Mouse (Mus musculus) heart, postnatal 0 days (tissue): ENCODE data around the gene Poldip3.
A peak's percentile ranks its signal among the peaks of the same experiment; 100 is the strongest.

Source experiments
- CTCF ChIP-seq: IDR thresholded peaks from 2 replicates; pipeline ENCODE4 v1.5.1; 2016; ENCODE audit warnings: antibody characterized with exemption, control low read depth, low read depth
- EP300 ChIP-seq: IDR thresholded peaks from 2 replicates; pipeline ENCODE4 v1.6.1; 2016; ENCODE audit warnings: antibody characterized with exemption, low read depth

DNA sequence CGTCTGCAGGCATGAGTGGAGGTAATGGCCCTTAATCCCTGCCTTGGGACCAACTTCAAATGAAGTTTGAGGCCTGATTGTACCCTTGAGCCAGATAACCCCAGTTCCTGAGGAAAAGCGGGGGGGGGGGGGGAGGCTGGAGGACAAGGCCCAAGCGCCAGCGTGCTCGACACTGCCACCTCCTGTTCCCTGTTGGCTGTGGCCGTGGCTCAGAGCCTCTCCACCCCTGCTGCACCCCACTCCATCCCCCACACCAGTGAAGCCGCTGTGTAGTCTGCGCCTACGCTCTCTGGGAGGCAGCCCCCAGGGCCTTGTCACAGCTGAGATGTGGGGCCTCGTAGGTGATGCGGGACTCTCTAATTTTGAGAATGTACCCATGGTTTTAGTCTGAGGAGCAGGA, 36.3 kb downstream of the Poldip3 start:
- peak; percentile 68 for TF ChIP-seq CTCF
- no peak for TF ChIP-seq EP300
